Mouse (Mus musculus) forebrain, embryonic 12.5 days (tissue): ENCODE data around the gene Nrg4. TPM values are rescaled to one million over a fixed set of nuclear protein-coding genes. Genes with fewer than 3 reads are reported as not detected.

Experiments used
- ATAC-seq: fragments of 200-750 bp; cut with Nextera tagmentation; 2 replicates; pipeline ENCODE4 v1.8.0; 2017; ENCODE audit warnings: moderate TSS enrichment; ENCODE audit not compliant: low FRiP score
- H3K27ac ChIP-seq: fragments of 300-500 bp; sonication (generic); 2 replicates; pipeline ENCODE4 v1.5.1; 2016; ENCODE audit warnings: mild to moderate bottlenecking
- H3K27me3 ChIP-seq: fragments of 300-500 bp; sonication (generic); 2 replicates; pipeline ENCODE4 v1.6.1; 2016; ENCODE audit warnings: mild to moderate bottlenecking
- H3K36me3 ChIP-seq: fragments of 300-500 bp; sonication (generic); replicated peaks from 2 replicates; pipeline ENCODE4 v1.6.1; 2016; ENCODE audit warnings: mild to moderate bottlenecking
- H3K4me1 ChIP-seq: fragments of 300-500 bp; sonication (generic); 2 replicates; pipeline ENCODE4 v1.6.1; 2016
- H3K4me2 ChIP-seq: fragments of 300-500 bp; sonication (generic); 2 replicates; pipeline ENCODE4 v1.6.1; 2016; ENCODE audit warnings: mild to moderate bottlenecking, moderate library complexity
- H3K4me3 ChIP-seq: fragments of 300-500 bp; sonication (generic); replicated peaks from 2 replicates; pipeline ENCODE4 v1.5.1; 2016; ENCODE audit warnings: mild to moderate bottlenecking
- H3K9ac ChIP-seq: fragments of 300-500 bp; sonication (generic); 2 replicates; pipeline ENCODE4 v1.6.1; 2016; ENCODE audit warnings: mild to moderate bottlenecking
- H3K9me3 ChIP-seq: fragments of 300-500 bp; sonication (generic); 2 replicates; pipeline ENCODE4 v1.6.1; 2016
- WGBS: fragments of 180-500 bp; shearing (Covaris S2); methylation state at CpG from one replicate; pipeline ENCODE4 v1.1.7; 2016; 5-methylcytosine and 5-hydroxymethylcytosine counted together
- polyA plus RNA-seq: library from polyadenylated mRNA; unstranded; fragments of >200 nt; fragmentation: Nextera tagmentation; extraction: Ambion mirVana; gene quantifications from 2 replicates; pipeline ENCODE4 v1.2.1, GENCODE M21; 2016

The Nrg4 gene
- polyA plus RNA-seq, 1 experiment from 2014 or later: 2.2 TPM

- Histone ChIP-seq H3K9ac (no peak overlapping the region), H3K27ac (no peak overlapping the region), H3K4me3 (no peak overlapping the region), H3K36me3 (peaks cover 60% of the 10 kb centered on the region), H3K4me2 (no peak overlapping the region), H3K4me1 (no peaks in the 10 kb centered on the region), H3K27me3 (no peaks in the 10 kb centered on the region), H3K9me3 (no peaks in the 10 kb centered on the region)
- WGBS: 89% methylated on average over 7 of the region's 7 CpGs
- no peak for ATAC-seq
These were observed 101.4 kb downstream of the Nrg4 start for GRCm38 (mm10) chr9:55225165-55225737.

- Histone ChIP-seq H3K4me1 (no peaks in the 10 kb centered on the region), H3K4me3 (no peak overlapping the region), H3K9me3 (no peaks in the 10 kb centered on the region), H3K9ac (no peak overlapping the region), H3K36me3 (peaks cover 86% of the 10 kb centered on the region), H3K27ac (no peak overlapping the region), H3K27me3 (no peaks in the 10 kb centered on the region), H3K4me2 (no peak overlapping the region)
- WGBS: 89% methylated on average over 3 of the region's 3 CpGs
- no peak for ATAC-seq
These were observed 109.3 kb downstream of the Nrg4 start for GRCm38 (mm10) chr9:55217381-55217780.

GRCm38 (mm10) chr9:55216078-55216477 lies 110.6 kb downstream of the Nrg4 start:
- H3K4me2 ChIP-seq: no peak overlapping the region
- no peak overlapping the region for H3K9ac ChIP-seq
- no peaks in the 10 kb centered on the region for H3K27me3 ChIP-seq
- ATAC-seq: no peak
- no peaks in the 10 kb centered on the region for H3K9me3 ChIP-seq
- H3K27ac ChIP-seq: no peak overlapping the region
- H3K36me3 ChIP-seq: peaks cover 73% of the 10 kb centered on the region
- H3K4me3 ChIP-seq: no peak overlapping the region
- WGBS: 71% methylated on average over 2 of the region's 2 CpGs
- peaks cover 7% of the 10 kb centered on the region for H3K4me1 ChIP-seq

- Histone ChIP-seq H3K9me3 (no peaks in the 10 kb centered on the region), H3K4me1 (peaks cover 8% of the 10 kb centered on the region), H3K4me3 (no peak overlapping the region), H3K27me3 (no peaks in the 10 kb centered on the region), H3K9ac (no peak overlapping the region), H3K4me2 (no peak overlapping the region), H3K36me3 (peaks cover 69% of the 10 kb centered on the region), H3K27ac (no peak overlapping the region)
- ATAC-seq: no peak
- 66% methylated on average over 3 of the region's 3 CpGs for WGBS
These were observed 111.0 kb downstream of the Nrg4 start for GRCm38 (mm10) chr9:55215648-55216047.

GRCm38 (mm10) chr9:55215056-55215455 lies 111.6 kb downstream of the Nrg4 start:
- H3K9me3 ChIP-seq: no peaks in the 10 kb centered on the region
- 88% methylated on average over 3 of the region's 3 CpGs for WGBS
- no peak overlapping the region for H3K4me3 ChIP-seq
- peaks cover 63% of the 10 kb centered on the region for H3K36me3 ChIP-seq
- no peak overlapping the region for H3K4me2 ChIP-seq
- H3K27me3 ChIP-seq: no peaks in the 10 kb centered on the region
- no peak overlapping the region for H3K27ac ChIP-seq
- no peak for ATAC-seq
- no peak overlapping the region for H3K9ac ChIP-seq
- H3K4me1 ChIP-seq: peaks cover 14% of the 10 kb centered on the region

GRCm38 (mm10) chr9:55213396-55213795 lies 113.2 kb downstream of the Nrg4 start:
- H3K4me3 ChIP-seq: no peak overlapping the region
- ATAC-seq: no peak
- peaks cover 22% of the 10 kb centered on the region for H3K4me1 ChIP-seq
- peaks cover 46% of the 10 kb centered on the region for H3K36me3 ChIP-seq
- no peaks in the 10 kb centered on the region for H3K27me3 ChIP-seq
- no peak overlapping the region for H3K4me2 ChIP-seq
- WGBS: 93% methylated on average over 1 of the region's 1 CpGs
- H3K9me3 ChIP-seq: no peaks in the 10 kb centered on the region
- H3K27ac ChIP-seq: no peak overlapping the region
- no peak overlapping the region for H3K9ac ChIP-seq

GRCm38 (mm10) chr9:55211611-55212010 lies 115.0 kb downstream of the Nrg4 start:
- no peak overlapping the region for H3K4me3 ChIP-seq
- H3K9me3 ChIP-seq: no peaks in the 10 kb centered on the region
- no peaks in the 10 kb centered on the region for H3K27me3 ChIP-seq
- H3K9ac ChIP-seq: no peak overlapping the region
- H3K36me3 ChIP-seq: peaks cover 28% of the 10 kb centered on the region
- H3K4me1 ChIP-seq: peaks cover 24% of the 10 kb centered on the region
- H3K27ac ChIP-seq: no peak overlapping the region
- no peak overlapping the region for H3K4me2 ChIP-seq
- 88% methylated on average over 4 of the region's 4 CpGs for WGBS
- no peak for ATAC-seq

- peak; percentile 99 for ATAC-seq
- H3K4me2 ChIP-seq: peak within 1 kb of the TSS; percentile 80
- peaks cover 24% of the 10 kb centered on the region for H3K4me1 ChIP-seq
- peaks cover 2% of the 10 kb centered on the region for H3K36me3 ChIP-seq
- peak within 1 kb of the TSS; percentile 74 for H3K4me3 ChIP-seq
- H3K9me3 ChIP-seq: no peaks in the 10 kb centered on the region
- peak within 1 kb of the TSS; percentile 80 for H3K9ac ChIP-seq
- WGBS: under 1% methylated on average over 65 of the region's 65 CpGs
- no peaks in the 10 kb centered on the region for H3K27me3 ChIP-seq
- peak within 1 kb of the TSS; percentile 83 for H3K27ac ChIP-seq
These were observed 117.7 kb downstream of the Nrg4 start, which contains the start of gene Fbxo22 for GRCm38 (mm10) chr9:55208790-55209481. Fbxo22 (plus strand) TSS chr9:55208925.

- H3K9me3 ChIP-seq: no peaks in the 10 kb centered on the region
- H3K4me2 ChIP-seq: peak overlapping the region; percentile 80
- H3K27ac ChIP-seq: peak overlapping the region; percentile 83
- ATAC-seq: peak; percentile 40; the same call in 1 of the 2 replicates
- H3K9ac ChIP-seq: peak overlapping the region; percentile 80
- WGBS: 0% methylated on average over 2 of the region's 2 CpGs
- no peaks in the 10 kb centered on the region; the same call in 1 of the 2 replicates for H3K36me3 ChIP-seq
- peak overlapping the region; percentile 74 for H3K4me3 ChIP-seq
- peaks cover 24% of the 10 kb centered on the region for H3K4me1 ChIP-seq
- H3K27me3 ChIP-seq: no peaks in the 10 kb centered on the region
These were observed 118.2 kb downstream of the Nrg4 start for GRCm38 (mm10) chr9:55208458-55208789.

GRCm38 (mm10) chr9:55199348-55199747 lies 127.3 kb downstream of the Nrg4 start:
- WGBS: 77% methylated on average over 2 of the region's 2 CpGs

GRCm38 (mm10) chr9:55198260-55198659 lies 128.4 kb downstream of the Nrg4 start:
- Histone ChIP-seq H3K4me1 (no peaks in the 10 kb centered on the region), H3K36me3 (peaks cover 19% of the 10 kb centered on the region), H3K9ac (no peak overlapping the region), H3K9me3 (no peaks in the 10 kb centered on the region), H3K4me2 (no peak overlapping the region), H3K27me3 (no peaks in the 10 kb centered on the region), H3K27ac (no peak overlapping the region), H3K4me3 (no peak overlapping the region)
- 94% methylated on average over 1 of the region's 1 CpGs for WGBS
- no peak for ATAC-seq

More at GRCm38 (mm10) chr9:55199348-55199747, 127.3 kb downstream of the Nrg4 start:
- no peak overlapping the region for H3K4me2 ChIP-seq
- no peak overlapping the region for H3K27ac ChIP-seq
- H3K4me1 ChIP-seq: no peaks in the 10 kb centered on the region
- peaks cover 16% of the 10 kb centered on the region for H3K36me3 ChIP-seq
- H3K9me3 ChIP-seq: no peaks in the 10 kb centered on the region
- no peaks in the 10 kb centered on the region for H3K27me3 ChIP-seq
- H3K9ac ChIP-seq: no peak overlapping the region
- no peak overlapping the region for H3K4me3 ChIP-seq
- ATAC-seq: no peak

GRCm38 (mm10) chr9:55195876-55196275 lies 130.8 kb downstream of the Nrg4 start:
- no peak overlapping the region for H3K4me2 ChIP-seq
- no peak overlapping the region for H3K4me3 ChIP-seq
- 94% methylated on average over 3 of the region's 3 CpGs for whole genome bisulfite sequencing
- H3K9me3 ChIP-seq: no peaks in the 10 kb centered on the region
- no peak overlapping the region for H3K27ac ChIP-seq
- no peak for ATAC-seq
- no peak overlapping the region for H3K9ac ChIP-seq
- peaks cover 22% of the 10 kb centered on the region for H3K36me3 ChIP-seq
- no peaks in the 10 kb centered on the region for H3K4me1 ChIP-seq
- H3K27me3 ChIP-seq: no peaks in the 10 kb centered on the region

- H3K4me1 ChIP-seq: no peaks in the 10 kb centered on the region
- ATAC-seq: no peak
- 58% methylated on average over 2 of the region's 2 CpGs for WGBS
- H3K27me3 ChIP-seq: no peaks in the 10 kb centered on the region
- H3K36me3 ChIP-seq: no peaks in the 10 kb centered on the region
- no peaks in the 10 kb centered on the region for H3K9me3 ChIP-seq
- H3K9ac ChIP-seq: no peak overlapping the region
- H3K27ac ChIP-seq: no peak overlapping the region
- H3K4me2 ChIP-seq: no peak overlapping the region
- H3K4me3 ChIP-seq: no peak overlapping the region
These were observed 152.4 kb downstream of the Nrg4 start for GRCm38 (mm10) chr9:55174235-55174634.
